Mouse (Mus musculus) limb, embryonic 11.5 days (tissue): ENCODE data around the gene B4galt7. TPM values are rescaled to one million over a fixed set of nuclear protein-coding genes. Genes with fewer than 3 reads are reported as not detected.
"Not testable (repeated sequence)": the region's sequence is repeated elsewhere in the genome, so short reads cannot be mapped to it uniquely, and the experiment has no call there.

Source experiments
- ATAC-seq: fragments of 200-750 bp; cut with Nextera tagmentation; 2 replicates; pipeline ENCODE4 v1.8.0; 2017; ENCODE audit warnings: low read depth; ENCODE audit not compliant: insufficient number of reproducible peaks, low FRiP score, low TSS enrichment
- DNase-seq: peaks from one replicate; pipeline ENCODE4 v3.0.0-alpha.2; 2015; ENCODE audit warnings: low spot score
- H3K27ac ChIP-seq: fragments of 300-500 bp; sonication (generic); replicated peaks from 2 replicates; pipeline ENCODE4 v1.5.1; 2014; ENCODE audit warnings: low read depth, mild to moderate bottlenecking, low read length
- H3K27me3 ChIP-seq: fragments of 300-500 bp; sonication (generic); 2 replicates; pipeline ENCODE4 v1.6.1; 2014; ENCODE audit warnings: mild to moderate bottlenecking, low read length, mixed read lengths; ENCODE audit not compliant: control insufficient read depth, insufficient read depth
- H3K36me3 ChIP-seq: fragments of 300-500 bp; sonication (generic); 2 replicates; pipeline ENCODE4 v1.6.1; 2014; ENCODE audit warnings: mild to moderate bottlenecking, low read length, moderate library complexity, mixed read lengths; ENCODE audit not compliant: control insufficient read depth, insufficient read depth
- H3K4me1 ChIP-seq: fragments of 300-500 bp; sonication (generic); 2 replicates; pipeline ENCODE4 v1.6.1; 2014; ENCODE audit warnings: low read length, mixed read lengths; ENCODE audit not compliant: control insufficient read depth, insufficient read depth
- H3K4me2 ChIP-seq: fragments of 300-500 bp; sonication (generic); 2 replicates; pipeline ENCODE4 v1.6.1; 2014; ENCODE audit warnings: low read depth, mild to moderate bottlenecking, moderate library complexity; ENCODE audit not compliant: severe bottlenecking
- H3K4me3 ChIP-seq: fragments of 300-500 bp; sonication (generic); 2 replicates; pipeline ENCODE4 v1.5.1; 2014; ENCODE audit warnings: low read depth, low read length
- H3K9ac ChIP-seq: fragments of 300-500 bp; sonication (generic); 2 replicates; pipeline ENCODE4 v1.6.1; 2014; ENCODE audit warnings: mild to moderate bottlenecking, low read length
- H3K9me3 ChIP-seq: fragments of 300-500 bp; sonication (generic); 2 replicates; pipeline ENCODE4 v1.6.1; 2016; ENCODE audit warnings: low read length; ENCODE audit not compliant: control insufficient read depth
- WGBS: fragments of 180-500 bp; shearing (Covaris S2); extraction: QIAGEN DNeasy Blood & Tissue Kit; methylation state at CpG from one replicate; pipeline ENCODE4 v1.1.7; 2014; 5-methylcytosine and 5-hydroxymethylcytosine counted together
- polyA plus RNA-seq: library from polyadenylated mRNA; unstranded; fragments of >200 nt; fragmentation: Nextera tagmentation; extraction: Ambion mirVana; gene quantifications from 2 replicates; pipeline ENCODE4 v1.2.1, GENCODE M21; 2014

B4galt7 gene
- polyA plus RNA-seq, 1 experiment from 2014 or later, result 16.9 TPM

DNA sequence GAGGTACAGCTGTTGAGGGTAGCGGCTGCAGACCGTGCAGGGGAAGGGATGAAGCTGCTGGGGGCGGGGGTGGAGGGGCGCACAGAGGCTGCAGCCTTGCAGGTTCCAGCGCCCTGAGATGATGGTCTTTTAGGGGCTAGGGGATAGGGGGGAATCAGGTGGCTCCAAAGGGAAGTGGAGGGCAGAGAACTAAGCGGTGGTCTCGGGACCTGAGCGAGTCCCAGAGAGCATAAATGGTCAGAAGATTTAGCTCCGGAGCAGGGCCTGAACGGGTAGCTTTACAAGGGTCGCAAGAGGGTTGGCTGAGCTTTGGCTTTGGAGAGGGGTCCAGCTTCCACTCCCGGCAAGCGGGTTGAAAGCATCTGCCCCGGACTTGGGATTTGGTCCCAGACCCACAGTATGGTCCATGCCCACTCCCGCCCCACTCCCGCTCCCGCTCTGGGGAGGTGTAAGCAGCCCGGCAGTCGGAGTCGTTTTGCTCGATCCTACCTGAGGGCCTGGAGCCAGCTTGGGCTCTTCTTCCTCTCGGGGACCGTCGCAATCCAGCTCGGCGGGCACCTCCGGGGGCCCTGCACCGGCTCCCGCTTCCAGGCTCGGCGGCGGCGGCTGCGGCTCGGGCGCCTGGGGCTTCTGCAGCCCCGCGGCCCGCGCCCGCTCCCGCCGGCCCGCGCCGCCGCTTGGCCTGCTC is 29.3 kb upstream of the B4galt7 start:
- Histone ChIP-seq H3K4me1 (peaks cover 11% of the 10 kb centered on the region), H3K4me3 (peak overlapping the region; percentile 99), H3K27me3 (no peaks in the 10 kb centered on the region), H3K27ac (peak overlapping the region; percentile 81), H3K9me3 (no peaks in the 10 kb centered on the region), H3K36me3 (peaks cover 2% of the 10 kb centered on the region), H3K4me2 (peak overlapping the region; percentile 66), H3K9ac (peak overlapping the region; percentile 96)
- WGBS, result under 1% methylated on average over 47 of the region's 47 CpGs
- DNase-seq, result peak; percentile 69
- ATAC-seq, result peak; percentile 62; the same call in 1 of the 2 replicates

- H3K4me1 ChIP-seq, result peaks cover 11% of the 10 kb centered on the region
- ATAC-seq (peak; percentile 89), DNase-seq (peak; percentile 96)
- H3K27ac ChIP-seq, result peak within 1 kb of the TSS; percentile 81
- H3K4me3 ChIP-seq, result peak within 1 kb of the TSS; percentile 99
- no peaks in the 10 kb centered on the region; the same call in 1 of the 2 replicates for H3K36me3 ChIP-seq
- H3K9ac ChIP-seq, result peak within 1 kb of the TSS; percentile 96
- H3K4me2 ChIP-seq, result peak within 1 kb of the TSS; percentile 66
- H3K27me3 ChIP-seq, result no peaks in the 10 kb centered on the region
- 3% methylated on average over 40 of the region's 47 CpGs for WGBS
- H3K9me3 ChIP-seq, result no peaks in the 10 kb centered on the region
Observed at GRCm38 (mm10) chr13:55571027-55571751, 28.5 kb upstream of the B4galt7 start, which contains the start of gene Fam193b. Fam193b (minus strand) TSS chr13:55571120.

- Histone ChIP-seq H3K27ac (no peak overlapping the region), H3K4me2 (no peak overlapping the region), H3K9ac (no peak overlapping the region), H3K4me1 (peaks cover 11% of the 10 kb centered on the region), H3K9me3 (no peaks in the 10 kb centered on the region), H3K27me3 (no peaks in the 10 kb centered on the region), H3K4me3 (no peak overlapping the region), H3K36me3 (no peaks in the 10 kb centered on the region; the same call in 1 of the 2 replicates)
- DNase-seq (no peak), ATAC-seq (no peak)
- WGBS, result 89% methylated on average over 2 of the region's 2 CpGs
Observed at GRCm38 (mm10) chr13:55571977-55572376, 27.7 kb upstream of the B4galt7 start.

DNA sequence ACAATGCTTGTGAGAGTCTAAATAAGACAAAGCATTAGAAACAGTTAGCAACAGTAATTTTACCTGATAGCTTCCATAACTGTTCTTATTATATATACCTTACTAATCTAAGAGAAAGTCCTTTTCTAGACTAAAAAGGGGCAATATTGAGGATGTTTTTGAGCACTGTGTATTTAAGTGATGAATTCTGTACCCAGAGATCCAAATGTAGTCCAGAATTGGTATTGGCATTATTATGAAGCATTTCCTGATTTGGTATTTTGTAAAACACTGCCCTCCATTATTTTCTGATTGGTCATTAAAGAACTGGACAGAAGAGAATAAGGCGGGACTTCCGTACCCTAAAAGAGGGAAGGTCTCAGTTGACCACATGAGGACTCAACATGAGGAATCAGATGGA is 26.3 kb upstream of the B4galt7 start, which contains the start of gene Tmed9:
Gene Tmed9, plus strand, starts transcription at position 301 of the 400 bp plus-strand sequence.
- Histone ChIP-seq H3K27ac (no peak within 1 kb of the TSS), H3K4me3 (no peak within 1 kb of the TSS), H3K4me1 (peaks cover 11% of the 10 kb centered on the region), H3K4me2 (no peak within 1 kb of the TSS), H3K27me3 (no peaks in the 10 kb centered on the region), H3K9me3 (no peaks in the 10 kb centered on the region), H3K9ac (no peak within 1 kb of the TSS), H3K36me3 (no peaks in the 10 kb centered on the region)
- ATAC-seq (no peak), DNase-seq (no peak)
- WGBS, result 95% methylated on average over 2 of the region's 2 CpGs

DNA sequence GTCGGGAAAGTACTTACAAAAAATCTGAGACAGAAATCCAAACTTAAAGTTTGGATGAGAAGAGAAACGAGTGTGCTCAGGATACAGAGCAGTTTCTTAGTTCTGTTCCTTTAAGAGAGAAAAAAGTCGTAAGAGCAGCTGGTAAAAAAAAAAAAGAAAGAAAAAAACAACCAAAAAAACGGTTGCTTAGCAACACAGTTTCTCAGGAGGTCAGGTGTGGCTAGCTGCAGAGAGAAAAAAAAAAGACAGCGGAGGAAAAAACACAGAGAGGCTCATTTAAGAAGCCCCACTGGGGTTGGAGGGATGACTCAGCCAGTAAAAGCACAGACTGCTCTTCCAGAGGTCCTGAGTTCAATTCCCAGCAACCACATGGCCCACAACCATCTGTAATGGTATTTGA is 25.4 kb upstream of the B4galt7 start:
- no peaks in the 10 kb centered on the region for H3K36me3 ChIP-seq
- no peaks in the 10 kb centered on the region for H3K9me3 ChIP-seq
- WGBS, result 79% methylated on average over 5 of the region's 5 CpGs
- H3K4me2 ChIP-seq, result no peak overlapping the region
- ATAC-seq (no peak), DNase-seq (no peak)
- H3K27ac ChIP-seq, result no peak overlapping the region
- no peak overlapping the region for H3K4me3 ChIP-seq
- no peaks in the 10 kb centered on the region for H3K27me3 ChIP-seq
- no peak overlapping the region for H3K9ac ChIP-seq
- H3K4me1 ChIP-seq, result peaks cover 5% of the 10 kb centered on the region

DNA sequence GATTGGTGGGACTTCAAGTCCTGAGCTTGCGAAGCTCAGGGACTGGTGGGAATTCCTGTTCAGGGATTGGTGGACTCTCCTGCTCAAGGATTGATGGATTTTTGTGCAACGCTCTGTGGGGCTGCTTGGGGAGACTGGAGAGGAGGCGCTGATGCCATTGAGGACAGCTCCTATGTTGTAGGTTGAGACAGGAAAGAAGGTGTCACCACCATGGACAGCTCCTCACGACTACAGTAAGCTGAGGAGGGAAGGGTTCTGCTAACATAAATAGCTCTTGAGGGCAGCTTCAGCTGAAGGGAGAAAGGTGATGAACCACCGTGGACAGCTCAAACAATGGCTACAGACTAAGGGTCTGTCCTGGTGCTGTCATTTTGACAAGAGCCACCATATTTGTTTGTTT is 23.8 kb upstream of the B4galt7 start:
- Histone ChIP-seq H3K36me3 (no peaks in the 10 kb centered on the region), H3K4me2 (no peak overlapping the region), H3K4me1 (no peaks in the 10 kb centered on the region), H3K9ac (no peak overlapping the region), H3K27me3 (no peaks in the 10 kb centered on the region), H3K4me3 (no peak overlapping the region), H3K27ac (no peak overlapping the region), H3K9me3 (no peaks in the 10 kb centered on the region)
- peak; percentile 34 for DNase-seq
- WGBS, result 64% methylated on average over 5 of the region's 5 CpGs
- ATAC-seq, result no peak

DNA sequence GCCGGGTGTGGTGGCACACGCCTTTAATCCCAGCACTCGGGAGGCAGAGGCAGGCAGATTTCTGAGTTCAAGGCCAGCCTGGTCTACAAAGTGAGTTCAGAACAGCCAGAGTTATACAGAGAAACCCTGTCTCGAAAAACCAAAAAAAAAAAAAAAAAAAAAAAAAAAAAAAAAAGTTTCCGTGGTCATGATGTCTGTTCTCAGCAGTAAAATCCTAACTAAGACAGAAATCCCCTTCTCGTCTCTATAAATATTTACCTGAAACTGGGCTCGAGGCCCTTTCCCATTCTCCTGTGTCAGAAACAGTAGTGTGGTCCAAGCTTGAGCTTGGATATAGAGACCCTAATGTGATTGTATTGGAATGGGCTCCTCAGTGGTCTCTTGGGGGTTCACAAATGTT is 22.8 kb upstream of the B4galt7 start:
- not testable (repeated sequence) for H3K27ac ChIP-seq, H3K4me2 ChIP-seq, ATAC-seq, H3K9me3 ChIP-seq, H3K4me1 ChIP-seq, H3K27me3 ChIP-seq, DNase-seq, H3K4me3 ChIP-seq, H3K36me3 ChIP-seq, H3K9ac ChIP-seq
- WGBS, result 90% methylated on average over 7 of the region's 7 CpGs

- DNase-seq, result no peak
- H3K27me3 ChIP-seq, result no peaks in the 10 kb centered on the region
- H3K27ac ChIP-seq, result no peak overlapping the region
- no peak overlapping the region for H3K4me2 ChIP-seq
- no peak overlapping the region for H3K9ac ChIP-seq
- H3K9me3 ChIP-seq, result no peaks in the 10 kb centered on the region
- ATAC-seq, result no peak
- no peak overlapping the region for H3K4me3 ChIP-seq
- no peaks in the 10 kb centered on the region for H3K36me3 ChIP-seq
- WGBS, result 77% methylated on average over 4 of the region's 4 CpGs
- no peaks in the 10 kb centered on the region for H3K4me1 ChIP-seq
Observed at GRCm38 (mm10) chr13:55578086-55578485, 21.6 kb upstream of the B4galt7 start.
